Mouse (Mus musculus) thymus, adult 2 months (tissue): ENCODE measurements around the gene 2810004N23Rik. TPM values are rescaled to one million over a fixed set of nuclear protein-coding genes. Genes with fewer than 3 reads are reported as not detected.

Experiments used
- DNase-seq: peaks from one replicate; pipeline ENCODE4 v3.0.0; 2021
- H3K27ac ChIP-seq: fragments of 200-500 bp; 2 replicates; pipeline ENCODE4 v1.5.1; 2012; ENCODE audit warnings: low read length, control low read depth; ENCODE audit not compliant: control insufficient read depth, insufficient read depth
- H3K27me3 ChIP-seq: fragments of 200-500 bp; 2 replicates; pipeline ENCODE4 v1.6.1; 2012; ENCODE audit warnings: mild to moderate bottlenecking, low read length, moderate library complexity, mixed read lengths; ENCODE audit not compliant: control insufficient read depth, insufficient read depth
- H3K36me3 ChIP-seq: fragments of 200-500 bp; 2 replicates; pipeline ENCODE4 v1.6.1; 2012; ENCODE audit warnings: mild to moderate bottlenecking, low read length, moderate library complexity; ENCODE audit not compliant: control insufficient read depth, insufficient read depth
- H3K4me1 ChIP-seq: fragments of 200-500 bp; replicated peaks from 2 replicates; pipeline ENCODE4 v1.6.1; 2012; ENCODE audit warnings: low read length; ENCODE audit not compliant: control insufficient read depth, insufficient read depth
- H3K4me3 ChIP-seq: fragments of 200-500 bp; 2 replicates; pipeline ENCODE4 v1.5.1; 2012; ENCODE audit warnings: mild to moderate bottlenecking, low read length, control low read depth, moderate library complexity; ENCODE audit not compliant: control insufficient read depth, insufficient read depth
- CTCF ChIP-seq: fragments of 200-500 bp; IDR thresholded peaks from 2 replicates; pipeline ENCODE4 v1.5.1; 2012; ENCODE audit warnings: mild to moderate bottlenecking, control low read depth, low read length, moderate library complexity, borderline replicate concordance; ENCODE audit not compliant: control insufficient read depth, poor library complexity, insufficient read depth; ENCODE audit errors: extremely low read depth
- POLR2A ChIP-seq: fragments of 200-500 bp; IDR thresholded peaks from 2 replicates; pipeline ENCODE4 v1.6.1; 2012; ENCODE audit warnings: mild to moderate bottlenecking, low read length, control low read depth, moderate library complexity; ENCODE audit not compliant: control insufficient read depth, poor library complexity, insufficient read depth; ENCODE audit errors: extremely low read depth
- WGBS: fragments of 180-500 bp; shearing (Covaris S2); methylation state at CpG from one replicate; pipeline ENCODE4 v1.1.7; 2018; 5-methylcytosine and 5-hydroxymethylcytosine counted together
- polyA plus RNA-seq: library from polyadenylated mRNA; depleted of rRNA; stranded (reverse); fragments of >200 nt; gene quantifications from 2 replicates; pipeline ENCODE4 v1.2.3, GENCODE M21; 2012

Gene 2810004N23Rik
- polyA plus RNA-seq, 1 experiment = 18.7 TPM

DNA sequence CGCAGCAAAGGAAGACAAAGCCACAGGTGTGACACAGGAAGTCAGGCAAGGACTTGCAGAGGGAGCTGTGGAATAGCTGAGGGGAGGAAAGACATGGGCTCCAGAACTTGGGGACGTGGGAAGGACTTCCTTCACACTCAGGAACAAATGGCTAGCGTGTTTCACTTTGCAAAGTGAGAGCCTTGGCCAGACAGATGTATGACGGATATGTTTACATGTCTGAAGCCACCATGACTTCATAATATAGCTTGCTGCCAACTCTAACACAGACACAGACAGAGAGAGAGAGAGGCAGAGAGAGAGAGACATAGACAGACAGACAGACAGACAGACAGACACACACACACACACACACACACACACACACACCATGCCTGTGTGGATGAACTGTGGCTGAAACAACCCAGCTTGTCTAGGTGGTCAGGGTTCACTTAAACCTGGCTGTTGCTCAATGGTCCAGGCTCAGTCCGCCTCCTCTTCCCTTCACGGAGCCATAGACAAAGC lies 43.3 kb downstream of the 2810004N23Rik start:
- TF ChIP-seq POLR2A (no peak), CTCF (no peak)
- WGBS = 71% methylated on average over 6 of the region's 6 CpGs
- Histone ChIP-seq H3K4me3 (no peak overlapping the region), H3K27me3 (no peaks in the 10 kb centered on the region), H3K36me3 (no peaks in the 10 kb centered on the region), H3K4me1 (no peaks in the 10 kb centered on the region), H3K27ac (no peak overlapping the region)
- DNase-seq = no peak

DNA sequence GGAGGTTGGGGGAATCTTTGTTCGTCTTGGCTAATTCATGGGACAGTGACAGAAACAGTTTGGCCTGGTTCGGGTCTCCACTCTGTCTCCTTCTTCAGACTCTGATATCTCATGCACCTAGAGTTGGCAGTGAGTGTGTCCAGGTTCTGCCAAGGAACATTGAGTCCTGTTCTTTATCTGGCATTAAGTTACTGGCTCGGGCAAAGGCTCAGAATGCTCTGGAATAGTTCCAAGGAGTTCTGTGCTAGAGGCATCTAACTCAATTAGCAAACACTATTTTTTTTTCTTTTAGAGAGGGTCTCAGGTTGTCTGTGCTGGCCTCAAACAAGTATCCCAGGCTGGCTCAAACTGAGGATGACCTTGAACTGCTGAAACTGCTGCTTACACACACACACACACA lies 45.6 kb downstream of the 2810004N23Rik start:
- Histone ChIP-seq H3K4me1 (no peaks in the 10 kb centered on the region), H3K36me3 (no peaks in the 10 kb centered on the region), H3K27ac (no peak overlapping the region), H3K4me3 (no peak overlapping the region), H3K27me3 (no peaks in the 10 kb centered on the region)
- TF ChIP-seq POLR2A (no peak), CTCF (no peak)
- WGBS = 95% methylated on average over 3 of the region's 3 CpGs
- no peak for DNase-seq

DNA sequence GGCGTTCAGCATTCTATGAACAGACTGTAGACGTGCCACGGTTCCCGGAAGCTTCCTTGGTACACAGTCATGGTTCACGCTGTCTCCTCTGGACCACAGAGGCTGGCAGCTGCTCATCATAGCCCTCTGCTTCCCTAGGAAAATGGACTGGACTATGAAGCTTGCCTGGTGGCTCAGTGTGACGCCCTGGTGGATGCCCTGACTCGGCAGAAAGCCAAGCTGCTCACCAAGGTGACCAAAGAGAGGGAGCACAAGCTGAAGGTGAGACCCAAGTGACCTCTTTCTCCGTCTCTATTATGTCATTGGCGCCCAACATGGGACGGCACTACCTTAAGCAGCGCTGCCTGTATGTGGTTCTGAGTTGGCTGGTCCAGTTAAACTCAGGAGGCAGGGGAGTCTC lies 46.1 kb downstream of the 2810004N23Rik start:
- no peaks in the 10 kb centered on the region for H3K27me3 ChIP-seq
- no peak for DNase-seq
- no peak for TF ChIP-seq POLR2A
- no peak for TF ChIP-seq CTCF

DNA sequence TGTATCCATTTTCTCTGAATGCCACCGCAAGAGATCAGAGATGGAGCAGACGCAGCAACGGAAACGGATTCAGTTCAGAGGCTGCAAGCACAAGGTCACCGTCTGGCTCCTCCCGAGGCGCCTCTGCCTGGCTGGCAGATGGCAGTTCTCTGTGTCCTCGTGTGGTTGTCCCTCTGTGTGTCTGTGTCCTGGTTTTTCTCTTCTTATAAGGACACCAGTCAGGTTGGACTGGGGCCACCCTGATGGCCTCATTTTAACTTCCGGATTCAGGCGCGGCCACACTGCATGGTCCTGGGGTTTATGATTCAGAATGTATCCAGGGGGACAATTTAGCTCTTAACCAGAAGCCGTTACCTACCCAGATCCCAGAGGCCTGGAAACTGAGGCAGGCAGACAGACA lies 47.0 kb downstream of the 2810004N23Rik start:
- Histone ChIP-seq H3K27ac (no peak overlapping the region), H3K36me3 (no peaks in the 10 kb centered on the region), H3K27me3 (no peaks in the 10 kb centered on the region), H3K4me1 (no peaks in the 10 kb centered on the region), H3K4me3 (no peak overlapping the region)
- 97% methylated on average over 12 of the region's 12 CpGs for WGBS
- DNase-seq = no peak
- no peak for TF ChIP-seq CTCF
- TF ChIP-seq POLR2A = no peak

More for the DNA sequence above, 46.1 kb downstream of the 2810004N23Rik start:
- Histone ChIP-seq H3K36me3 (no peaks in the 10 kb centered on the region), H3K4me3 (no peak overlapping the region), H3K27ac (no peak overlapping the region), H3K4me1 (no peaks in the 10 kb centered on the region)
- 97% methylated on average over 11 of the region's 11 CpGs for WGBS

DNA sequence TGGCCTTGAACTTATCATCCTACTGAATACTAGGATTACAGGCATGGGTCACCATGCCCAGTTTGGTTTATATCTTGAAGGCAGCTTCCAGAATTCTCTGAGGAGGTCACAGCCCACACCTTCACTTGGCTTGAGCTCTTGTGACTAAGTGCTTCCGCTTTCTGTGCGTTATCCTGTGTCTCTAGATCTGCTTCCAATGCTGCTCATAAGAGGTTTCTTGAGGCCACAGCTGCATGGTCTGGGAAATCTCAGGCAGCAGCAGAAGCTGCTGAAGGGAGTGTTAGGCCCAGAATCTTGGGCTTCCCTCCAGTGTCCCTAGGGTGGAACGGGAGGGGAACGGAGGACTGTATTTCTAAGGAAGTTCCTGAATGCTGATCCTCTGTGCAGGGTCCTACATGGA lies 49.6 kb downstream of the 2810004N23Rik start:
- no peak overlapping the region for H3K4me3 ChIP-seq
- no peaks in the 10 kb centered on the region for H3K27me3 ChIP-seq
- no peak for DNase-seq
- no peak for TF ChIP-seq CTCF
- TF ChIP-seq POLR2A = no peak
- no peaks in the 10 kb centered on the region for H3K4me1 ChIP-seq
- H3K27ac ChIP-seq = no peak overlapping the region
- no peaks in the 10 kb centered on the region for H3K36me3 ChIP-seq
- 93% methylated on average over 4 of the region's 4 CpGs for WGBS

DNA sequence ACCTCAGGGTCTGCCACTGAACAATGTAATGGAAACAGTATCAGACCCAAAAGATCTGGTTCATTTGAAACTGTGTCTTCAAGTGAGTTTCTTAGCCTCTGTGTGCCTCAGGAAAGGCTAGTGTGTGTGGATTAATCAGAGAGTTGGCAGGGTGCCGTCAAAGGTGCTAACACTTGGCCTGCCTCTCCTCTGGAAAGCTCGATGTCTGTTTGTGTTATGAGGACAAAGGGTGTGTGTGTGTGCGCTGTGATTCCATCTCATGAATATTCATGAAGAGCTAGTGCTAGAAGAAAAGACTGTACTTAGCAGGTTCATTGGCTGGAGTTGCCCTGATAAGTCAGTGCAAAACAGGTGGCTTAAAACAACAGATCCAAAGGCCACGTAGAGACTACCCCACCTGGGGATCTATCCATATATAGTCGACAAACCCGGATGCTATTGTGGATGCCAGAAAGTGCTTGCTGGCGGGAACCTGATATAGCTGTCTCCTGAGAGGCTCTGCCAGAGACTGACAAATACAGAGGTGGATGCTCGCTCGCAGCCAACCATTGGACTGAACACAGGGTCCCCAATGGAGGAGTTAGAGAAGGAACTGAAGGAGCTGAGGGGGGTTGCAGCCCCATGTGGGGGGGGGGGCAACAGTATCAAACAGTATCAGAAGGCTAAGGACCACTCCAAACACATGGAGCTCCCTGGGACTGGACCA lies 52.1 kb downstream of the 2810004N23Rik start:
- WGBS = 69% methylated on average over 9 of the region's 9 CpGs
- H3K4me1 ChIP-seq = no peaks in the 10 kb centered on the region
- no peaks in the 10 kb centered on the region for H3K27me3 ChIP-seq
- H3K4me3 ChIP-seq = no peak overlapping the region
- no peaks in the 10 kb centered on the region for H3K36me3 ChIP-seq
- no peak for DNase-seq
- no peak overlapping the region for H3K27ac ChIP-seq
- TF ChIP-seq CTCF (no peak), POLR2A (no peak)
